Mouse (Mus musculus) left cerebral cortex, postnatal 14 days (tissue): Measurements from ENCODE around the gene Phactr2. TPM values are rescaled to one million over a fixed set of nuclear protein-coding genes. Genes with fewer than 3 reads are reported as not detected.
"Not testable (repeated sequence)": the region's sequence is repeated elsewhere in the genome, so short reads cannot be mapped to it uniquely, and the experiment has no call there.

Source experiments
- DNase-seq, 2 experiments: peaks; one replicate each; pipeline ENCODE4 v3.0.0; 2021 to 2022; ENCODE audit warnings: low spot score in 2 of 2, mixed read lengths in 1 of 2
- intact Hi-C: fragments of 180-260 bp; cut with DNase I; formaldehyde crosslinking; loops from one replicate; pipeline ENCODE4 v1.15.1; 2025
- long read RNA-seq, 2 experiments: library from polyadenylated mRNA; stranded (forward); transcript quantifications; one replicate each; pipeline ENCODE4 v2.0.0; 2021
- total RNA-seq, 2 experiments: library from RNA; stranded (reverse); gene quantifications; 2 replicates each; pipeline ENCODE4 v1.2.3; 2021

Gene Phactr2
- 10 to 100 TPM; 15.9 to 18.8 TPM for total RNA-seq
- long read RNA-seq, experiment 1, partial matches to known transcripts = 1 of 5 reads
- long read RNA-seq, experiment 1, other reads (novel, unspliced or antisense) = 4 of 5 reads
- long read RNA-seq, experiment 2, partial matches to known transcripts = 0 of 3 reads
- long read RNA-seq, experiment 2, other reads (novel, unspliced or antisense) = 3 of 3 reads

DNA sequence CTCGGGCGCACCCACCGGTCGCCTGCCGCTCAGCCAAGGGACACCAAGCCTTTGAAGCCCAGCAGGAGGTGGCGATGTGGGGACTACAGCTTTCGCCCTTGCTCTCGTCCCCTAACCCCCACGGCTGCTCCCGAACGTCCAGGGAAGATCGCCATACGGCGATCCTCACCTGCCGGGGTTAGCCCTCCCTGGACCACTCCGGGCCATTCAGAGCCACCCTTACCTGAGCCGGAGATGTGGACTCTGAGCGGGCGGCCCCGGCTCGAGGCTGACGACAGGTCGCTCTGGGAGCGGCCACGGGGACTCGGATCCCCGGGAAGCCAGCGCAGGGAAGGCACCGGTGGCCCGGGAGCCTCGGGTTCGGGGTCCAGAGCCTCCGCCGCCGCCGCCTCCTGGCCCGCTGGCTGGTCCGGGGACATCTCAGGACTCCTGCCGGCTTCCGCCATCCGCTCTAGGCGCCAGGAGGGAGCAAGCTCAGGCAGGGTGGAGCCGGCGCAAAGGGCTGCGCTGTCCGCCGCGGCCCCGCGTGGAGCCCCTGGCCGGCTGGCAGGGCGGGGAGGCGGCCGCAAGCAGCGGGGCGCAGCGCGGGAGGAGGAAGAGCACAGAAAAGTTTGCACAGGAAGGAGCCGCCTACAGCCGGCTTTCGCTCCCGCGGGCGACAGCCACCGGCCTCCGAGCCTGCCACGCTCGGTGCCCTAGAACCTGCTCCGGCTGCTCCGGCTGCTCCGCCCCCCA, at the start of gene Phactr2:
Phactr2 (minus strand) TSS at position 580 of the 735 bp plus-strand sequence.
- peak; percentile 10 to 14 for DNase-seq
- intact Hi-C loops = no loop called here

DNA sequence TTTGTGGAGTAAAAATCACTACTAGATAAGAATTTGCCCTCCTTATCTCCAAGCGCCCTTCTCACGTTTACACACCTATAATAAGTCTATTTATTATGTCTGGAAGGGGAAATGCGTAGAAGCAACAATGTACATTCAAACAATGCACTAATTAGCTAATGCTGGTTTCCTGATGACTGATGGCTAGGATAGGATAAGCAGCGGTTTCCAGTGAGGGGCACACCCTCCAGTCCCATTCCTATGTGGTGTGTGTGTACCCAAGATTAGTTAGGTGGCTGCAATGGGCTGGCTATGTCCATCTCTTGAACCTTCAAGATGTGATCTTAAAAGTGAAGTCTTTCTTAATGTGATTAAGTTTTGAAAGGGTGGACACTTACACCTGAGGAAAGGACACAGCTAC, 47.6 kb upstream of the Phactr2 start:
- intact Hi-C loops = no loop called here
- no peak for DNase-seq

DNA sequence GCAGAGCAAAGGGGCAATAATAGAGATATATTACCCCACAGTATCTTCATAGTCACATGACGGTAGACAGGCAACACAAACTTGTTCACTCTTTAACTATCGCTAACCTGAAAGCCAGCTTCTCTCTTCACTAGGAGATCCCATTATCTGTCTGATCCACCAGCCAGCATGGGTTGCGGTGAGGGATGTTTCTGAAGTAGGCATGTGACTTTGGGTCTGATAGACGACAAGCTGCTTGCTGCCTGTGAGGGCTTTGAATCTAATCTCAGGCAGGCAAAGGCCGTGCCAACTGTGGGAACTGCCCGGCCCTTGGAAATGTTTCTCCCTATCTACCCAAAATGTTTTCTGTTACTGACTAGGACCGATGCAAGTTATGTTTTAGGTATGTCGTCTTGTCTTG, 28.2 kb upstream of the Phactr2 start:
- intact Hi-C loops = loop anchor here (5.0 kb wide), 1 partner anchor 485 kb away; no protein-coding TSS in a partner anchor
- DNase-seq = no peak

DNA sequence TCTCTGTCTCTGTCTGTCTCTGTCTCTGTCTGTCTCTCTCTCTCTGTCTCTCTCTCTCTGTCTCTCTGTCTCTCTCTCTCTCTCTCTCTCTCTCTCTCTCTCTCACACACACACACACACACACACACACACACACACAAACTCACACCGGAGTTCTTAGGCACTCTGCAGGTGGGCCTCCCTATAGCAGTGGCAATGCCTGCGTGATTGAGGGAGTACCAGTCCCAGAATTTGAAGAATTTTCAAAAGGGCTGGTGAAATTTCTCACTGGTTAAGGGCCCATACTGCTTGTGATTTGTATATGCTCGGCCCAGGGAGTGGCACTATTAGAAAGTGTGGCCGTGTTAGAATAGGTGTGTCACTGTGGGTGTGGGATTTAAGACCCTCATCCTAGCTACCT, 27.3 kb upstream of the Phactr2 start:
- intact Hi-C loops = loop anchor here (5.0 kb wide), 1 partner anchor 484 kb away; no protein-coding TSS in a partner anchor
- not testable (repeated sequence) for DNase-seq

DNA sequence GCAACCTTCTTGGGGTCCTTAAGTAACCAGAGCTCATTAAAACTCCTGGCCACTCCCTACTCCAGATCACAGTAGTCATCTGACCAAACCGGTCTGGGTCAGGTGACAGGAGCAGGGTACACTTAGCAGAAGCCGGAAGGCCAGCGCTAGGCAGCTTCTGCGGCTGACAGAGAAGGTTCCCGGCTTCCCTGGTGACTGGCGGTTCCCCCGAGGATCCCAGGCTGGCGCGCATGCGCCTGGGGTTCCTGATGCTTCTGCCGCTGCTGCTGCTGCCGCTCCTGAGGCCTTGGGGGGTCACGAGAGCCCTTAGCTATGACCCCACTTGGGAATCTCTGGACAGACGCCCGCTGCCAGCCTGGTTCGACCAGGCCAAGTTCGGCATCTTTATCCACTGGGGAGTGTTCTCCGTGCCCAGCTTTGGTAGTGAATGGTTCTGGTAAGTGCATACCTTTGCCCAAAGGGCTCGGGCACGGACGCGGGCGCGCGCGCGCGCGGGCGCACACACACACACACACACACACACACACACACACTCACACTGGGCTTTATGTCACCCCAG, 26.8 kb upstream of the Phactr2 start:
- intact Hi-C loops = loop anchor here (5.0 kb wide), 1 partner anchor 484 kb away; no protein-coding TSS in a partner anchor
- DNase-seq = peak; percentile 86

DNA sequence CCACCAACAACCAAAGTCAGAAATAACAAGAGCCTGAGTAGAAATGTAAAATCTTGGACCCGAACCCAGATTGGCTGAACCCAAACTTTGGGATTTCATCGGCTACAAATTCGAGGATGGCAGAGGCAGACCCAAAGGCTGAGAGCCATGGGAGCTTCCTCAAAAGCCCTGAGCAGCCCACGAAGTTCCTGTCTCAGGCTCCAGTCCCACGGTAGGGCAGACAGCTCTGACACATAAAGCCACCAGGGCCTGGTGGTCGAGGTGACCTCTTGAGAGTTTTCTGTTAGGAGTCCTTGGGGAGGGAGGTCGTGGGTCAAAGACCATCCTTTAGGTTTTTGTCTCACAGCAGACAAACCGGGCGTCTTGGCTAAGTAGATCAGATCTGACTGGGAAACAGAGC, 26.3 kb upstream of the Phactr2 start:
- peak in 1 of 2 experiments; percentile 8 for DNase-seq
- intact Hi-C loops = loop anchor here (5.0 kb wide), 1 partner anchor 483 kb away; no protein-coding TSS in a partner anchor

DNA sequence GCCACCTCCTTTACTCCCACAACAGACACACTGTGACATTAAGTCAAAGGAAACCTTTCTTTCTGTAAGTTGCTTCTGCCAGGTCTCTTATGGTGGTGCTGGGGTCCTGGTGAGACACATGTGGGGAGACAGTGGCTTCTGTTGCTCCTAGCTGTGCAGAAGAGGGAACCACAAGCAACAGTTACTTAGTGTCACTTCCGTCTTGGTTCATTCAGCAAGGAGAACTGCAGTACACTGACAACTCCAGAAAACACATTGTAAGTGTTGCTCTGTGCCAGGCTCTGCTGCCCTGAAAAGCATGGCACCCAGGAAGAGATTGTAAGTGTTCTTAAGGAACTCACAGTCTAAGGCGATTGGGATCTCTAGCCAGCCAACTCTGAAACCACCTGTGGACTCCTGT, 25.1 kb upstream of the Phactr2 start, which contains the start of gene Fuca2:
Fuca2 (plus strand) TSS at position 210 of the 400 bp plus-strand sequence.
- DNase-seq = no peak
- intact Hi-C loops = no loop called here

DNA sequence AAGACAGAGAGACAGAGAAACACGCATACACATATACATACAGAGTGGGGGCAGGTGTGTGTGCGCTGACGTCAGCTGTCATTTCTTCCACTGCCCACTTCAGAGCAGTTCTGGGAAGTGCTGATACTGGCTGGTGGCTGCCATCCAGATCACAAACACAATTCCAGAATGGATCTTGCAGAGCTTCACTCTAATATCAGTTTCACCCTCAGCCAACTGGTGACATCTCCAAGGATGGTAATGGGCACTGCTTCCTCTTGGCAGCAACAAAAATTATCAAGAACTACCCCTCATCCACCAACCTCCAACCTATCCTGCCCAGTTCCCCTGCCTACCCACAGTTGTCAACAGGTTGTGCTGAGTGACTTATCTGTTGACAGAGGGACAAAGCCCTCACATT, 22.1 kb upstream of the Phactr2 start:
- intact Hi-C loops = no loop called here

DNA sequence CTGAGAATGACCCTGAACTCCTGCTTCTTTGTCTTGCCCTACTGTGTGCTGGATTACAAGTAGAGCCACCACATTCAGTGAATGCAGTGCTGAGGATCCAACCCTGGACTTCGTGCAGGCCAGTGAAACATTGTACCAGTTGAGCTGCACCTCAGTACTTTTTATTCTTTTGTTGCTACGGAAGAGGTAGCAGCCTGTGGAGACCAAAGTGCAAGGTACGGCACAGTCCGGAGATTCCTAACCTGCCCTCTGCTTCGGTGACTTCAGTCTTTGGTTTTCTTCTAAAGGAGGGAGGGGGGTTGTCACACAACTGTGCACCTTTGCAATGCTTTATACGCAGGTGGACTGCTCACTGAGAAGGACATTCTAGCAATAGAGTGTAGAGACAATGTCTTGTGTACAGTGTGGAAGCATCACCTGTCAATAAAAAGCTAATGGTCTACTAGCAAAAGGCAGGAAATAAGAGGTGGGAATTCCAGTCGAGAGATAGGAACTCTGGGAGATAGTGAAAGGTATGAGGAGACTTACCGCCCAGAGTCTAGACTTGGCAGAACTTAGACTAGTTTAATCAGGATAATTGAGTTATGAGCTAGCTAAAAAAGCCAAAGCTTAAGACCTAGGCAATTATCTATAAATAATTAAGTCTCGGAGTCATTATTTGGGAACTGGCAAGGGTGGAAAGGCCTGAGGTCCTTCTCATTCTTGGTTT, 19.9 kb upstream of the Phactr2 start:
- DNase-seq = no peak
- intact Hi-C loops = no loop called here

More for the DNA sequence above, 22.1 kb upstream of the Phactr2 start:
- no peak for DNase-seq

DNA sequence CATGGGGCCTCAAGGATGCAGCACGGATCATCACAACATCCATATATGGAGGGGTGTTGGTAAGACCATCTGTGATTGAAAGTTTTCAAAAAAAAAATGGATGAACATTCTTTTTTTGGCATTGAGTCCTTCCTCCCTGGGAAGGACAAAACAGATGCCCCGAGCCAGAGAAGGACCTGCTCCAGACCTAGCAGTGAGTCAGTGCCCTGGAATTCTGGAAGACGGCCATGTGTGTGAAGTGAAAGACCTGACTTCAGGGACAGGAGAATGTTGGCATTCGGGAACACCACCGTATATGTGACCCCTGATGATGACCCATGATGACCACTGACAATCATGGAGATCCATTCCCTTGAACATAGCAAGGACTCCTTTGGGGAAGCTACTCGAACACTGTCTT, 15.5 kb upstream of the Phactr2 start:
- no peak for DNase-seq
- intact Hi-C loops = no loop called here

DNA sequence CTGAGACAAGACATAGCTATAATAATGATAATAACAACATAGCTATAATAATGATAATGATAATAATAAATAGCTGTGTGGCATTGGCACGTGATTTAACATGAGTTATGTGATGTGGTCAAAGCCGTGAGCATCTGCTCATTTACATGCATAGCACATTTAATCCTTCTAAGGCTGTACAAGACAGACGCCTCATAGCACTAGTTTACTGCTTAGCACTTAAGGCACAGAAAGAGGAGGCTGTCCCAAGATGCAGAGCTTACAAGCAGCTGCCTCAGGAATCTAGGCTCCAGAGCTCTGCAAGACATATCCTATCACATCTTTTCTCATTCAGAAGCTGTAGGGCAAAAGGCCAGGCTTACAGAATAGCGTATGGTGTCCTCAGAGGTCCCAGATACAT, 11.7 kb upstream of the Phactr2 start:
- intact Hi-C loops = no loop called here

DNA sequence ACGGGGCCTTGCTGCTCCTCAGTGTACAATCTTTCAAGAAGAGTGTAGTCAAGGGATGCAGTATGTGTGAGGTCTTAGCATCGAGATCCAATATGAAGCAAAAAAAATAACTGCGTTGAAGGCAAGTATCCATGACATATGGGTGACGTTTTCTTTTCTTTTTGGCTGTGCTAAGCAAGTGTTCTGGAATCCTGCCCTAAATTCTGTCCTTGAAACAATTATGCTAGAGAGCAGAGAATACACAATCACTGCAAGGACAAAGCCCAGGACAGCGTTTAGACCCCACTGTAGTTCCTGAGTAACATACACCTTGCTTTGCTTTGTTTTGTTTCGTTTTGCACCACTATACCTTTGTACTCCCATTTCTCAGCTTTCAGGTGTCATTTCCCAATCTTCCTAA, 5.1 kb upstream of the Phactr2 start:
- DNase-seq = no peak
- intact Hi-C loops = no loop called here

More for the DNA sequence above, 11.7 kb upstream of the Phactr2 start:
- peak in 1 of 2 experiments; percentile 41 for DNase-seq

DNA sequence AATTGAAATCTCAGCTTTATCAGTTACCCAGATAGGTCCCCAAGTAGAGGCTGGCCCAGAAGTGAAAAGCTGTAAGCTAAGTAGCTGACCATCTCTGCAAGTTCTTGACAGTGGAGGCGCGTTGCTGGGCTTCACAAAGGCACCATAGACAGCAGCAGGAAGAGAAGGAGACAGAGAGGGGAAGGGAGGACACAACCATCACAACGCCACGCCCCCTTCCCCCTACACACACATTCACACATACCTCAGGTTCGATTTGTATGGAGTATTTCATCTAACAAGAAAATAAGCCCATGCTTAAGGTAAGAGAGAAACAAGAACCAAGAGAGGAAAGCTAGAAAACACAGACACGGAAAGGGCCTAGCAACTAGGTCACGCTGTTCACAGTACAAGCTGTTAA, 909 bp upstream of the Phactr2 start:
- intact Hi-C loops = no loop called here
- DNase-seq = peak in 1 of 2 experiments; percentile 23

DNA sequence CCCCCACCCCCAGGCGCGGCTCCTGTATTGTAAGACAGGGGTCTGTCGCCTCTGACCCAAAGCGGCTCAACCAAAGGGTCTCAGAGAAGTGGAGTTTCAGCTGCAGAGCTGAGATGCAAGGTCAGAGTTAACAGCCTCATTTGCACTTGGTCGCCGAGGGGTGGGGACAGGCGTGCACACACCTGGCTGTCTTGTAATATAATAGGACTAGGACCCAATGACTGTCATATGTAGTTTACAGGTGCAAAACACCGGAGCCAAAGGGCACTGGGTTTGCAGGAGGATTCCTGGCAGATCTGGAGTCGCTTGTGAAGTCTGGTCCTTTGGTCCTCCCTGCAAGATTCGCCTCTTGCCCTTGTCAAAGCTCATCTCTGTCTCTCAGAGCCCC, 350 bp upstream of the Phactr2 start:
- DNase-seq = no peak
- intact Hi-C loops = no loop called here

DNA sequence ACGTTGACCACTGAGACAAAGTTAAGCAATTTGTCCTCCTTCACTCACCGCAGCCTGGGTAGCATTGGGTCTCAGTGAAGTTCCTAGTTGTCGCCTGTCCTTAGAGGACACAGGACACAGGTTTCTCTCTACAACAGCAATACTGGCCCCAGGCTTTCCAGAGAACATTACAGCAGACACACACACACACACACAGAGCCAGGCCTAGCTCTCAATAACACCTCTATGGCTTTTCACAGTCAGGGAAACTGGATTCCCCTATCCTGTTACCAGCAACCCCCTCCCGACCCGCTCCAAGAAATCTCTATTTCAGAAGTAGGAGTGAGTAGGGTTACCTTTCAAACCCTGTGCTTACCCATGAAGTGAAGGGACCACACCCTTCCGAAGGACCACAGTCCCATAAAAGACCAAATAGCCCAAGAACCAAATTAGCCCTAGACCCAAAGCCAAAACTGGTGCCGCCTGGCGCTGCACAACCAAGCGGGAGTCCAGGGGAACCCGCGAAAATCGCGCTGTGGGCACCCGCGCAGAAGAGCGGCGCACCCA, 852 bp downstream of the Phactr2 start:
- intact Hi-C loops = no loop called here
- no peak for DNase-seq

DNA sequence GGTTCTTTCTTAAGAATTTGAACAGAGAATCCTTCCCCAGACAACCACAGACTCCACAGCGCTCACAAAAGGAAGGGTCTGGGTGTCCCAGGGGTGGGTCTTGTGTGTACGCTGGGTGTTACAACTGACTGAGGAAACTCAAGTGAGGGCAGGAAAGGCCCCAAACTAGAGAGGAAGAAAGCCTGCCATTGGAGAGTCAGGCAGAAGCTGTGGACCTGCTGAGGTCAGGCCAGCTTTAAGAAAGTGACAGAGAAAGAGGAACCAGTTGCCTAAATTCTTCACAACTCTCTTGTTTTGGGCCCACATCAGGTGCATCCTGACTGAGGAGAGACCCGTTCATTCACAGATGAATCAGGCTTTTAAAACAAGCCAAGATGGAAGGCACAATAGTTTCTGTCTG, 4.0 kb downstream of the Phactr2 start:
- intact Hi-C loops = no loop called here
- no peak for DNase-seq

DNA sequence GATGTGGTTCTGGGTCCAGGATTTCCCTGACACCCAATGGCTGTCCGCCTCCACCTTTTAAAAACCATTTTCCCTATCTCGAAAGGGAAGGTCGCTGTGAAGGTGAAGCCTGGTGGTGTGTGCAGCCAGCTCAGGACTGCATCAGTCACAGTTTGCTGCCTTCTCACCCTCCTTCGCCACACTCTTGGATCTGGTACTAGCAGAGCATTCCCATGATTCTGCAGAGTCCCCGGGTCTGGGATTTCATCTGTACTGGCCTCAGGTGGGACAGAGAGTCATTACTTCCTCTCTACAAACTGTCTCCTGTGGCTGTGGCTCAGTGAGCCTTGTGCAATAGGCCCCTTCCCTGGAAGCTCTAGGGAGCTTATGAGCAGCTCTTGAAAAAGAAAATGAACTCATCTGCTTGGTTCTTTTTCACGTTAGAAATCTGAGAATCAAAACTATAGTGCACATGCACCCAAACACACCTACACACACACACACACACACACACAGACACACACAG, 6.1 kb downstream of the Phactr2 start:
- DNase-seq, intact Hi-C loops: not testable (repeated sequence)

DNA sequence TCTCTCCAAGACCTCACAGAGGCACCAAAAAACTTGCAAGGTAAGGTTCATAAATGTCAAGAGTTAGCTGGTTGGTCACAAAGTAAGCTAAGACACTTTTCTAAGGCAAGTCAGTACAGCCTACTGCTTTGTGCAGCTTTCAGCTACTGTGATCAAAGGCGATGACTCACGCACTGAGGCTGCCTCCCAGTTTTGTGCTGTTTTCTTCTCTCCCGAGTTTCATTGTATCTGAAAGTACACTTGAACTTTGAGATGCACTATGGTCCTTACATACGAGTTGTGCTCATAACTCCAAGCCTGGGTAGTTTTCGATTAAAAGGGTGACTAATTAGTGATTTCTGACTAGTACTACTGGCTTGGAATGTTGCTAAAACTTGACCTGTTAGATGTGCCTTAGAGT, 7.3 kb downstream of the Phactr2 start:
- DNase-seq = no peak
- intact Hi-C loops = no loop called here

DNA sequence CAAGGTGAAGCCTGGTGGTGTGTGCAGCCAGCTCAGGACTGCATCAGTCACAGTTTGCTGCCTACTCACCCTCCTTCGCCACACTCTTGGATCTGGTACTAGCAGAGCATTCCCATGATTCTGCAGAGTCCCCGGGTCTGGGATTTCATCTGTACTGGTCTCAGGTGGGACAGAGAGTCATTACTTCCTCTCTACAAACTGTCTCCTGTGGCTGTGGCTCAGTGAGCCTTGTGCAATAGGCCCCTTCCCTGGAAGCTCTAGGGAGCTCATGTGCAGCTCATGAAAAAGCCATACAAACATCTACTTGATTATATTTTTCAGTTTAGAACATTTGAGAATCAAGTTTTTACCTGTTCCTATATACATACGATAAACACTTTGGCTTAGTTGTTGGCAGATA, 9.9 kb downstream of the Phactr2 start:
- intact Hi-C loops, DNase-seq: not testable (repeated sequence)
